Mouse (Mus musculus): ENCODE measurements around the gene Cacng5.

DNA sequence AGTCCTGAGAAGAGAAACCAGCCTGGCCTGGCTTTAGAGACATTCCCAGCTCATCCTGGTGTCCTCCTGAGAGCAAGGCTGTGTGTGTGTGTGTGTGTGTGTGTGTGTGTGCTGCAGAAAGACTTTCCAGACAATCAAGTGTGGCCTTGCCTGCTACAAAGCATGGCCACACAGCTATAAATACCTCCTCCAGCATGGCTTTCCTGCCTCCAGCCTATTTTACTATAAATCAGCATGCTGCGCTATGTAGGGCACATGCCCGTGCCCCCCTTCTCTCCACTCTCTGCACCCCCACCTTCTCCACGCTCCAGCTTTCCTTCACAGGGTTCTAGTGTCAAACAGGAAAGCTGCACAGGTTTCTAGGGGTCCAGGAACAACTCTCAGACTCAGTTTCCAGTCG lies 19.2 kb downstream of the Cacng5 start:
- TF ChIP-seq EP300 (IDR thresholded peaks at IDR 0.05; ENCODE audit: low read depth) (no peak), CTCF (IDR thresholded peaks at IDR 0.05; ENCODE audit: low read depth) (no peak)

All from liver, postnatal 0 days (tissue).